Mouse (Mus musculus) ES-E14 (cell line): Measurements from ENCODE around the gene Iqsec1. TPM values are rescaled to one million over a fixed set of nuclear protein-coding genes. Genes with fewer than 3 reads are reported as not detected.

Experiments
- DNase-seq: peaks from one replicate; pipeline ENCODE4 v3.0.0-alpha.2; 2013; ENCODE audit warnings: low read depth, low spot score
- H3K27ac ChIP-seq: 2 replicates; pipeline ENCODE4 v1.5.1; 2012; ENCODE audit warnings: low read depth, mild to moderate bottlenecking, low read length, moderate library complexity, mixed read lengths; ENCODE audit not compliant: poor library complexity, insufficient read depth, severe bottlenecking
- H3K36me3 ChIP-seq: 2 replicates; pipeline ENCODE4 v1.6.1; 2012; ENCODE audit warnings: mild to moderate bottlenecking, low read length, moderate library complexity, mixed read lengths; ENCODE audit not compliant: control insufficient read depth, poor library complexity, insufficient read depth, severe bottlenecking
- H3K4me1 ChIP-seq, 2 experiments: fragments of 150-350 bp in 1 of 2; sonication (generic) in 1 of 2; 2 replicates each; pipeline ENCODE4 v1.6.1; 2012; ENCODE audit warnings: low read length in 2 of 2, mild to moderate bottlenecking in 1 of 2, mixed read lengths in 1 of 2; ENCODE audit not compliant: control insufficient read depth in 2 of 2, insufficient read depth in 2 of 2, poor library complexity in 1 of 2
- H3K4me3 ChIP-seq, 2 experiments: fragments of 150-350 bp in 1 of 2; sonication (generic) in 1 of 2; 2 replicates each; pipeline ENCODE4 v1.5.1; 2012; ENCODE audit warnings: low read length in 2 of 2, low read depth in 1 of 2, mild to moderate bottlenecking in 1 of 2, mixed read lengths in 1 of 2; ENCODE audit not compliant: insufficient read depth in 1 of 2, poor library complexity in 1 of 2, severe bottlenecking in 1 of 2
- H3K9ac ChIP-seq: 2 replicates; pipeline ENCODE4 v1.6.1; 2012; ENCODE audit warnings: low read depth, mild to moderate bottlenecking, low read length, mixed read lengths; ENCODE audit not compliant: poor library complexity, insufficient read depth, severe bottlenecking
- H3K9me3 ChIP-seq: fragments of 150-350 bp; sonication (generic); 2 replicates; pipeline ENCODE4 v1.6.1; 2012; ENCODE audit warnings: low read depth, mild to moderate bottlenecking, low read length; ENCODE audit not compliant: control insufficient read depth, insufficient read depth
- CHD2 ChIP-seq: IDR thresholded peaks from 2 replicates; pipeline ENCODE4 v1.6.1; 2014; ENCODE audit warnings: mild to moderate bottlenecking, low read depth, low read length, inconsistent platforms
- HCFC1 ChIP-seq: IDR thresholded peaks from 2 replicates; pipeline ENCODE4 v1.6.1; 2012; ENCODE audit warnings: low read length, inconsistent platforms, borderline replicate concordance; ENCODE audit not compliant: insufficient read depth
- MAFK ChIP-seq: IDR thresholded peaks from 2 replicates; pipeline ENCODE4 v1.6.1; 2014; ENCODE audit warnings: mild to moderate bottlenecking, low read depth, low read length, inconsistent platforms; ENCODE audit not compliant: insufficient read depth
- ZC3H11A ChIP-seq: IDR thresholded peaks from 2 replicates; pipeline ENCODE4 v1.6.1; 2012; ENCODE audit warnings: low read depth, mild to moderate bottlenecking, inconsistent platforms, low read length, borderline replicate concordance
- ZNF384 ChIP-seq: IDR thresholded peaks from 2 replicates; pipeline ENCODE4 v1.6.1; 2012; ENCODE audit warnings: low read depth, low read length, inconsistent platforms
- in situ Hi-C, 2 experiments: fragments of 600-800 bp; cut with MboI; formaldehyde crosslinking; loops; one replicate each; pipeline ENCODE4 v1.15.1; 2025; ENCODE audit warnings: low sequenced_read_pairs in 2 of 2, inconsistent platforms in 1 of 2; ENCODE audit not compliant: unreplicated experiment in 2 of 2
- total RNA-seq: library from RNA; depleted of rRNA; stranded (reverse); fragments of 300-350 nt; gene quantifications from 2 replicates; pipeline ENCODE4 v1.2.3, GENCODE M21; 2012

Gene Iqsec1
- total RNA-seq, 1 experiment = 18.8 TPM

DNA sequence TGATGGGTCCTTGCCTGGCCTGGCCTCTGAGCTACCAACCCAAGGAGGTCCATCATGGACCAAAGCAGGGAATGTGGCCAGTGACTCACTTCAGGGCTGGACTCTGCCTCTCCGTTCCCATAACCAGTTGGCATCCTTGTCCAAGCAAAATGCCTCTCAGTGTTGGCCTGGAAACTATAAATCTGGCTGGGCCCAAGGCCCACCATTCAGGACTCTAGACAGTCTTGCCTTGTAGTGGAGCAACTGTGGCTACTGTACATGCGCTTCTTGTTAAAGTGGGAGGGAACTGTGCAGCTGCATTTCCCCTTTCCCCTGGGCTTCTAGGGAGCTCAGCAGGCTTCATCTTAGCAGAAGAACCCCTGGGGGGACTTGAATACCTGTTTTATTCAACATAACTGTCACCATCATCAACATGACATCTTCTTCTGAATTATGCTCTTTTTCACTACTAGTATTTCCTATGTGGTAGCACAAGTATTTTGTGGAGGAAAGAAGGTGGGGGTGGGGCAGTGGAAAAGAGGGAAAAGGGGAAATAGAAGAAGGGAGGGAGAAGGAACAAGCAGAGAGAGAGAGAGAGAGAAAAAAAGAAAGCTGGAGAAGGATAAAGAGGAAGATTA is 226.3 kb downstream of the Iqsec1 start:
- in situ Hi-C loops = no loop called here
- Histone ChIP-seq H3K36me3 (no peaks in the 10 kb centered on the region), H3K4me3 (no peak overlapping the region), H3K27ac (no peak overlapping the region), H3K4me1 (peaks cover 2 to 14% of the 10 kb centered on the region in 2 experiments; a peak in 1 of 4 replicates), H3K9me3 (no peaks in the 10 kb centered on the region), H3K9ac (no peak overlapping the region)
- DNase-seq = no peak
- no peak for TF ChIP-seq ZC3H11A
- TF ChIP-seq MAFK = no peak
- no peak for TF ChIP-seq CHD2
- TF ChIP-seq ZNF384 = no peak
- no peak for TF ChIP-seq HCFC1

DNA sequence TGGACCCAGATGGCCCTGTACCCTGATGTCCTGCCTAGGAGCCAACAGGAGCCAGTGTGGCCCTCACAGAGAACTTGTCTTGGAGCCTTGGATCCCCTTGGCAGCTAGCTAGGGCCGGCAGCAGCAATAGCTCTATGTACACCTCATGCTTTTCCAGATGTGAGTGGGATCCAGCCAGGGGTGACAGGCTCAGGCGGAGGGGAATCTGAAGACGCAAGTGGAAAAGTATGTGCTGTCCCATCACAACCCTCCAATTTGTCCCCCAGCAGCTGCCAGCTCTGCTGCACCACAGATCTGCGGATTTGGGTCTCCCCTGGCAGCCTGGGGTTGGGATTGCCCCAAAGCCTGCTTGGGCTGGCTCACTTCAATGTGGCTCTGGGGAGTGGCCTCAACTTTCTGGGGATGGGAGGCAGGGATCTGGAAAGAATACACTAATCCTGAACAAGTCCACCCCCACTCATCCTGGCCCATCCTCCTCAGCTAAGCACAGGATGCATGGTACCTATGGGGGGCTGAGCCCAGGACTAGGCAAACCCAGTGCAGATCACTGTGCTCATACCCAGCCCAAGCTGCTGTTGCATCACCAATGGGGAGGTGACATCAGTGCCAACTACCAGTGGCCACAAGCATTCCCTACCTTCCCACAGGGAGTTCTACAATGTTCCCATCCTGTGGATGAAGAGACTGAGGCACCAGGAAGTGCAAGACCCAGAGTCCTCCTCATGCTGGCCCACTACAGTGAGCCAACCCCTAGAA is 227.0 kb downstream of the Iqsec1 start:
- DNase-seq = no peak
- Histone ChIP-seq H3K36me3 (no peaks in the 10 kb centered on the region), H3K27ac (no peak overlapping the region), H3K9ac (no peak overlapping the region), H3K4me1 (peaks cover 2 to 14% of the 10 kb centered on the region in 2 experiments; a peak in 1 of 4 replicates), H3K4me3 (no peak overlapping the region), H3K9me3 (no peaks in the 10 kb centered on the region)
- in situ Hi-C loops = no loop called here
- no peak for TF ChIP-seq ZNF384
- no peak for TF ChIP-seq ZC3H11A

DNA sequence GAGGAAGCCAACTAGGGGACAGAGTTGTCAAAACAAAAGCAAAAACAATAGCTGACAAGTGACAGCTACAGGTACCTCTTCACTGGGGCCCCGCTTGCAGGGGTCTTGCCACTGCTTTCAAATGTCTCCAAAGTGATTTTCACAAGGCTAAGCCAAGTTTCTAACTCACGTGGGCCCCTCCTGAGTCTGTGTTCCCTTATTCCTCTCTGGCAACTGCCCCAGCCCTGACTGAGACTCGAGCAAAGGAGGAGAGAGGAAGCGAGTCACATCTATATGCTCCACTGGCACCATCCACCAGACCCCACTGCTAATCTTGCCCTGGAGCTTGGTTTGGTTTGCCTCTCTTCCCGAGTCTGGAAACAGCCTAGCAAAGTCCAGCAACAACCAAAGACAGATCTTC is 227.6 kb downstream of the Iqsec1 start:
- Histone ChIP-seq H3K9ac (no peak overlapping the region), H3K4me1 (peaks cover 2 to 14% of the 10 kb centered on the region in 2 experiments; a peak in 1 of 4 replicates), H3K27ac (no peak overlapping the region), H3K36me3 (no peaks in the 10 kb centered on the region), H3K4me3 (no peak overlapping the region), H3K9me3 (no peaks in the 10 kb centered on the region)
- no peak for DNase-seq
- TF ChIP-seq MAFK = no peak
- no peak for TF ChIP-seq ZC3H11A
- TF ChIP-seq HCFC1 = no peak
- no peak for TF ChIP-seq CHD2
- TF ChIP-seq ZNF384 = no peak
- in situ Hi-C loops = no loop called here

DNA sequence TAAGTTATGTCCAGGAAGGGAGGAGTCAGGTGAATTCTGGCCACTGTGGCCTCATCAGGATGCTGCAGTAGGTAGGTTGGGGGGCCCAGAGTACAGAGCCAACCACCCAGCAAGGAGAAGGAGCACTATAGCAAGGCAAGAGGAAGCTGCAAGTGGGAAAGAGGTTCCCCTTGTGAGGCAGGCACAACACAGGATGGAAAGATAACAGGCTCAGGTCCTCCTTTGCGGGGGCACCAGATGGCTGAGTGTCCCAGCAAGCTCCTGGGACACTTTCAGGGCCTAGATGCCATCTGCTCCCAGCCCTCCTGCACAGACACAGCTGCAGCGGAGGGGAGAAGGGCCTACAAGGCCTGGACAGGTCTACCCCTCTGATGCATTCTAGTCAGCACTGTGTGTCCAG is 228.7 kb downstream of the Iqsec1 start:
- TF ChIP-seq HCFC1 = no peak
- TF ChIP-seq ZC3H11A = no peak
- Histone ChIP-seq H3K36me3 (no peaks in the 10 kb centered on the region; the same call in 1 of the 2 replicates), H3K4me1 (peaks cover 2 to 14% of the 10 kb centered on the region in 2 experiments; a peak in 1 of 4 replicates), H3K9me3 (no peaks in the 10 kb centered on the region), H3K27ac (no peak overlapping the region), H3K4me3 (no peak overlapping the region), H3K9ac (no peak overlapping the region)
- DNase-seq = no peak
- in situ Hi-C loops = no loop called here

DNA sequence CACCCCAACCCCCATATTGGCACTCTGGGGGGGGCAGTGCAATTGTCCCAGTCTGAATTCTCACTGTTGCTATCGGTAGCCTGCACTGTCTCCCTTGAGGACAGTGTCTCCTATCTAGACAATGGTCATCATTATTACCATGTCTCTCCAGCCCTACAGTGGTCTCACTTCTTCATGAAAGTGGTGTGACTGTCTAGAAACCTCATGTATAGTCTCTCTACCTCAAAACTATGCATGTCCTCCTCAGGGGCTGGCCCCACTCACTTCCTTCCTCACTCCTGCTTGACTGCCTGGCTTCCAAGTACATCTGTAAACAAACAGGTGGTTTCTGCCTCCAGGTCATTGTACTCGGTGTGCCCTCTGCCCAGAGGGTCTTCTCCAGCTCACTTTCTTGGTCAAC is 230.3 kb downstream of the Iqsec1 start:
- H3K4me3 ChIP-seq = no peak overlapping the region

More for the DNA sequence above, 230.3 kb downstream of the Iqsec1 start:
- in situ Hi-C loops = no loop called here
- Histone ChIP-seq H3K27ac (no peak overlapping the region), H3K4me1 (peaks cover 0 to 7% of the 10 kb centered on the region in 2 experiments; a peak in 1 of 4 replicates), H3K36me3 (no peaks in the 10 kb centered on the region; the same call in 1 of the 2 replicates), H3K9ac (no peak overlapping the region), H3K9me3 (no peaks in the 10 kb centered on the region)
- TF ChIP-seq ZC3H11A = no peak
- TF ChIP-seq HCFC1 = no peak
- no peak for DNase-seq
